Mouse (Mus musculus): Measurements from ENCODE around the gene Rpl13. TPM values are rescaled to one million over a fixed set of nuclear protein-coding genes. Genes with fewer than 3 reads are reported as not detected.

Gene Rpl13
- total and polyA plus RNA-seq, 3 experiments = 1,306 to 3,113 TPM; not detected in 1

- Histone ChIP-seq H3K9me3 (replicated peaks; ENCODE audit: insufficient read depth, low read length) (no peaks in the 10 kb centered on the region), H3K27ac (ENCODE audit: control insufficient read depth, low read depth, low read length) (no peak overlapping the region), H3K4me1 (ENCODE audit: control insufficient read depth in 1 of 2, insufficient read depth in 2 of 2, low read length in 2 of 2) (no peaks in the 10 kb centered on the region), H3K36me3 (ENCODE audit: control insufficient read depth in 1 of 2, insufficient read depth in 2 of 2, low read length in 2 of 2) (no peaks in the 10 kb centered on the region), H3K9ac (ENCODE audit: control insufficient read depth, low read depth, low read length, poor library complexity, severe bottlenecking) (no peak overlapping the region), H3K27me3 (ENCODE audit: control insufficient read depth in 1 of 2, insufficient read depth in 2 of 2, low read length in 2 of 2) (no peaks in the 10 kb centered on the region), H3K79me2 (ENCODE audit: control insufficient read depth, insufficient read depth, low read length, poor library complexity) (no peaks in the 10 kb centered on the region), H3K4me3 (ENCODE audit: control insufficient read depth in 1 of 2, insufficient read depth in 1 of 2, low read depth in 2 of 2, low read length in 2 of 2) (no peak overlapping the region)
- TF ChIP-seq MAX (IDR thresholded peaks at IDR 0.05; ENCODE audit: low read length) = no peak
- no peak for TF ChIP-seq KAT2A (conservative IDR thresholded peaks at IDR 0.05; ENCODE audit: low read depth, low read length)
- no peak for TF ChIP-seq USF2 (IDR thresholded peaks at IDR 0.05; ENCODE audit: borderline replicate concordance in 1 of 2, insufficient read depth in 1 of 2, low read depth in 1 of 2, low read length in 2 of 2)
- no peak for TF ChIP-seq EP300 (IDR thresholded peaks at IDR 0.05; ENCODE audit: low read depth in 1 of 2, low read length in 2 of 2)
- no peak for TF ChIP-seq MEF2A (IDR thresholded peaks at IDR 0.05; ENCODE audit: extremely low read depth, insufficient replicate concordance, low read depth, low read length, poor library complexity, severe bottlenecking)
- TF ChIP-seq CHD1 (IDR thresholded peaks at IDR 0.05; ENCODE audit: low read depth, low read length) = no peak
- no peak for TF ChIP-seq GATA1 (IDR thresholded peaks at IDR 0.05; ENCODE audit: low read depth, low read length)
- no peak for DNase-seq (ENCODE audit: low read depth, low spot score)
These were observed 36.6 kb downstream of the Rpl13 start for GRCm38 (mm10) chr8:123138741-123139140.

DNA sequence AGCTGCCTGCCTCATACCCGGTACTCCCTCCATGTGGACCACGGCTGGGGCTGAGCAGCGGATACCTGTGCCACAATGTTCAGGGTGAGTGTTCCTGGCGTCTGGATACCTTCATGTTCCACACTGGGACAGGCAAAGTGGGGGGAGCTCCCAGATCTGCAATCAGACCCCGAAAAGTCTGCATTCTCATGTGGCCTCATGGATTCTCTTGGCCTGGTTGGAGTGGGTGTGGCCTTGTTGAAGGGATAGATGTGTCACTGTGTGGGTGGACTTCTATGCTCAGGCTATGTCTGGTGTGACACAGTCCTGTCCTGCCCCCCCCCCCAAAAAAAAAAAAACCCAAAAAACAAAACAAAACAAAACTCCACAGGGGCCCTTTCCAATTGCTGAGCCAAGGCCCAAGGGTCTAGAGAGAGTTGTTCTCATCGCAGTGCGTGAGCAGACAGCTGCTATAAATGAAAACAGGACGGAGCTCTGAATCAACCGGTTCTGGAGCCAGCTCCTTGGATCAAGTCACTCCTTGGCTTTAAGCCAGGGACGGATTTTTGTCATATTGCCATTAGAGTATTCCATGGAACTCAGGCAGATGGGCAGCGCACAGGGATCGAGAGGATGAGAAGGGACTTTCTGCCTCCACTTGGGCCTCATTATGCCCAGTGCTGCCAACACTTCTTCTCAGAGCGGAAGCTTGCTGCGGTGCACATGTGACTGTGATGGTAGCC, 39.8 kb downstream of the Rpl13 start:
- Histone ChIP-seq H3K4me3 (ENCODE audit: control insufficient read depth in 1 of 2, insufficient read depth in 1 of 2, low read depth in 2 of 2, low read length in 2 of 2) (no peak overlapping the region), H3K27me3 (ENCODE audit: control insufficient read depth in 1 of 2, insufficient read depth in 2 of 2, low read length in 2 of 2) (no peaks in the 10 kb centered on the region), H3K79me2 (ENCODE audit: control insufficient read depth, insufficient read depth, low read length, poor library complexity) (no peaks in the 10 kb centered on the region), H3K4me1 (ENCODE audit: control insufficient read depth in 1 of 2, insufficient read depth in 2 of 2, low read length in 2 of 2) (no peaks in the 10 kb centered on the region), H3K27ac (ENCODE audit: control insufficient read depth, low read depth, low read length) (no peak overlapping the region), H3K9me3 (replicated peaks; ENCODE audit: insufficient read depth, low read length) (no peaks in the 10 kb centered on the region), H3K9ac (ENCODE audit: control insufficient read depth, low read depth, low read length, poor library complexity, severe bottlenecking) (no peak overlapping the region), H3K36me3 (ENCODE audit: control insufficient read depth in 1 of 2, insufficient read depth in 2 of 2, low read length in 2 of 2) (no peaks in the 10 kb centered on the region)
- DNase-seq (ENCODE audit: low read depth, low spot score) = no peak
- TF ChIP-seq TBP (IDR thresholded peaks at IDR 0.05; ENCODE audit: low read depth, low read length) (no peak), ZC3H11A (IDR thresholded peaks at IDR 0.05; ENCODE audit: low read depth, low read length) (no peak), POLR2AphosphoS2 (IDR thresholded peaks at IDR 0.05; ENCODE audit: low read length) (no peak), JUND (IDR thresholded peaks at IDR 0.05; ENCODE audit: low read depth, low read length) (no peak), HCFC1 (IDR thresholded peaks at IDR 0.05; ENCODE audit: low read depth, low read length) (no peak), CTCF (IDR thresholded peaks at IDR 0.05 in 2 of 3, conservative IDR thresholded peaks at IDR 0.05 in 1 of 3; ENCODE audit: control insufficient read depth in 1 of 3, insufficient read depth in 1 of 3, low read depth in 2 of 3, low read length in 3 of 3, poor library complexity in 1 of 3, severe bottlenecking in 1 of 3) (no peak), RAD21 (IDR thresholded peaks at IDR 0.05; ENCODE audit: low read depth, low read length) (no peak), EP300 (IDR thresholded peaks at IDR 0.05; ENCODE audit: low read depth in 1 of 2, low read length in 2 of 2) (no peak), USF2 (IDR thresholded peaks at IDR 0.05; ENCODE audit: borderline replicate concordance in 1 of 2, insufficient read depth in 1 of 2, low read depth in 1 of 2, low read length in 2 of 2) (no peak), CHD1 (IDR thresholded peaks at IDR 0.05; ENCODE audit: low read depth, low read length) (no peak), USF1 (IDR thresholded peaks at IDR 0.05; ENCODE audit: low read depth, low read length) (no peak), GABPA (IDR thresholded peaks at IDR 0.05; ENCODE audit: low read depth, low read length) (no peak), BHLHE40 (IDR thresholded peaks at IDR 0.05; ENCODE audit: borderline replicate concordance, low read depth, low read length) (no peak), TCF12 (IDR thresholded peaks at IDR 0.05; ENCODE audit: low read depth, low read length) (no peak), MEF2A (IDR thresholded peaks at IDR 0.05; ENCODE audit: extremely low read depth, insufficient replicate concordance, low read depth, low read length, poor library complexity, severe bottlenecking) (no peak)

Data from MEL (cell line).